In the genomic region with DNA sequence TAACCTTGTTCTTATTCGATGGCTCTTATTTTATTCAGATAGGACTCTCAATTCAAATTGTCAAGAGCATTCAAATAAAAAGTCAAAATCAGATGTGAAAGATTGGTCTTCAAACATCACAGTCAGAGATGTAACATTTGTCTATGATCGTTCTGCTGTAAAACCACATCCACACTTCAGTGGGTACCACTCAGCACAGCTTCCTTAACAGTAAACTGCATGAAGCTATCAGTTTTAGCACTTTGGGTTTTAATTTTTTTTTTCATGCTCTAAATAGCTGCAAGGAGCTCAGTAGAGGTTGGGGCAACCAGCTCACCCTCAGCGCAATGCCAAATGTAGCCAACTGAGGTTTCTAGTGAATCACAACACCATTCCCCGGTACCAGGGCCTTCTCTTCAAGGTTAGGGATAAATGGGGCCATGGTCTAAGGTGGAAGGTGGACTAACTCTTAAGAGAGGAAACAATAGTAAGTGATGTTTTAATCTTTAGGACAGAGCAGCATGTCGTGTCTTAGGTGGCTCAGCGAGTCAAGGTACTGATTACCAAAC, we compare ENCODE assay signal across 26 mouse cellular contexts. TPM values are rescaled to one million over a fixed set of nuclear protein-coding genes. Genes with fewer than 3 reads are reported as not detected.
DNase-seq lines count a peak whose midpoint lies in the region; ATAC-seq lines count a peak whose summit lies in the region.
"Had no signal": no experiment of that assay in that cellular context is flagged by ENCODE, and none has a peak within 500 bp of the region (broad histone marks: within the 10 kb centered on the region; RNA-seq: fewer than 3 reads in every experiment).

No protein-coding gene starts in this region.

- ATAC-seq in liver, embryonic 13.5 days (ENCODE audit: low read depth) = no peak
- no peak for ATAC-seq in liver, embryonic 11.5 days (replicated peaks; ENCODE audit: low FRiP score)
- ATAC-seq: forebrain, embryonic 16.5 days; intestine, embryonic 16.5 days; Patski had no signal

- DNase-seq in liver, embryonic 13.5 days = no peak
- no peak for DNase-seq in liver, embryonic 11.5 days (ENCODE audit: low spot score)
- DNase-seq in A20 (ENCODE audit: low read depth, low spot score) = peak; percentile 78
- peak; percentile 48 for DNase-seq in CD4-positive helper T cell, adult 2 months (ENCODE audit: low read depth, low spot score)
- DNase-seq in natural killer cell, adult 2 months (ENCODE audit: low spot score in 2 of 2) = peak; percentile 5 to 16
- no peak for DNase-seq in lung, adult 18-20 months
- DNase-seq in layer of hippocampus, adult 8-10 months (ENCODE audit: low spot score in 2 of 2) = no peak
- DNase-seq: adrenal gland, postnatal 25 days; cerebellum, adult 11-12 months; cerebellum, postnatal 14 days; gastrocnemius, postnatal 10 days; heart, postnatal 36 days; kidney, adult 8-10 months; kidney, postnatal 10 days; layer of hippocampus, adult 9-11 months; retina, postnatal 1 day; right cerebral cortex, postnatal 14 days had no signal

- 83% methylated on average over 6 of the region's 6 CpGs for WGBS in liver, embryonic 13.5 days (ENCODE audit: insufficient replicate concordance)
- WGBS in liver, embryonic 11.5 days = 87% methylated on average over 6 of the region's 6 CpGs

- H3K36me3 ChIP-seq in liver, embryonic 13.5 days = no peaks in the 10 kb centered on the region
- no peaks in the 10 kb centered on the region for H3K36me3 ChIP-seq in liver, embryonic 11.5 days (ENCODE audit: control insufficient read depth, insufficient read depth, low read length)
- H3K36me3 ChIP-seq: hindbrain, embryonic 13.5 days; limb, embryonic 10.5 days; limb, embryonic 15.5 days; lung, embryonic 15.5 days; midbrain, embryonic 10.5 days had no signal

- no peak overlapping the region for H3K9ac ChIP-seq in liver, embryonic 13.5 days
- H3K9ac ChIP-seq in liver, embryonic 11.5 days (ENCODE audit: low read depth, low read length) = no peak overlapping the region
- H3K9ac ChIP-seq: hindbrain, embryonic 13.5 days; limb, embryonic 15.5 days; lung, embryonic 15.5 days had no signal

- no peak overlapping the region for H3K4me2 ChIP-seq in liver, embryonic 13.5 days
- H3K4me2 ChIP-seq in liver, embryonic 11.5 days = no peak overlapping the region
- H3K4me2 ChIP-seq: hindbrain, embryonic 13.5 days; limb, embryonic 15.5 days; lung, embryonic 15.5 days had no signal

- H3K9me3 ChIP-seq in liver, embryonic 13.5 days (replicated peaks) = no peaks in the 10 kb centered on the region
- no peaks in the 10 kb centered on the region for H3K9me3 ChIP-seq in liver, embryonic 11.5 days (ENCODE audit: control insufficient read depth, low read length)
- H3K9me3 ChIP-seq: hindbrain, embryonic 13.5 days; limb, embryonic 10.5 days; limb, embryonic 15.5 days; lung, embryonic 15.5 days; midbrain, embryonic 10.5 days had no signal

- H3K27ac ChIP-seq in liver, embryonic 13.5 days = peak overlapping the region; percentile 48
- no peak overlapping the region for H3K27ac ChIP-seq in liver, embryonic 11.5 days (ENCODE audit: low read depth, low read length)
- H3K27ac ChIP-seq: hindbrain, embryonic 13.5 days; limb, embryonic 10.5 days; limb, embryonic 15.5 days; lung, embryonic 15.5 days; midbrain, embryonic 10.5 days had no signal

- H3K4me3 ChIP-seq in liver, embryonic 13.5 days (replicated peaks) = no peak overlapping the region
- H3K4me3 ChIP-seq in liver, embryonic 11.5 days (ENCODE audit: low read depth, low read length) = no peak overlapping the region
- H3K4me3 ChIP-seq: hindbrain, embryonic 13.5 days; limb, embryonic 10.5 days; limb, embryonic 15.5 days; lung, embryonic 15.5 days; midbrain, embryonic 10.5 days; myocyte had no signal

- H3K4me1 ChIP-seq in liver, embryonic 13.5 days (replicated peaks) = peaks cover 62% of the 10 kb centered on the region
- peaks cover 11% of the 10 kb centered on the region for H3K4me1 ChIP-seq in liver, embryonic 11.5 days (replicated peaks; ENCODE audit: control insufficient read depth, insufficient read depth, low read length)
- H3K4me1 ChIP-seq: hindbrain, embryonic 13.5 days; lung, embryonic 15.5 days had no signal

- no peaks in the 10 kb centered on the region for H3K27me3 ChIP-seq in liver, embryonic 13.5 days
- no peaks in the 10 kb centered on the region for H3K27me3 ChIP-seq in liver, embryonic 11.5 days (replicated peaks; ENCODE audit: control insufficient read depth, insufficient read depth, low read length)
- H3K27me3 ChIP-seq: hindbrain, embryonic 13.5 days; limb, embryonic 15.5 days; lung, embryonic 15.5 days had no signal

RNA-seq across cellular contexts. Expression of gene Senp7, which starts 20.5 kb away (rescaled TPM):
- polyA plus RNA-seq in liver, embryonic 13.5 days (2015; fragmentation: Nextera tagmentation; extraction: Ambion mirVana) = 18.2 and 20.9 TPM in 2 replicates
- 24.1 and 29.2 TPM in 2 replicates for polyA plus RNA-seq in liver, embryonic 11.5 days (2014; fragmentation: Nextera tagmentation; extraction: Ambion mirVana)
- 10 to 100 TPM; 46.4 to 57.0 (median 52.0) TPM for total RNA-seq in layer of hippocampus, adult 8-10 months (2022)

RNA-seq across cellular contexts. Expression of gene Trmt10c, which starts 31.0 kb away (rescaled TPM):
- polyA plus RNA-seq in liver, embryonic 13.5 days (2015; fragmentation: Nextera tagmentation; extraction: Ambion mirVana) = 20.0 and 24.3 TPM in 2 replicates
- polyA plus RNA-seq in liver, embryonic 11.5 days (2014; fragmentation: Nextera tagmentation; extraction: Ambion mirVana) = 38.5 and 41.8 TPM in 2 replicates
- 10 to 100 TPM in 3 of 4 experiments, 1 to 10 TPM in 1; 7.8 to 10.6 (median 10.1) TPM for total RNA-seq in layer of hippocampus, adult 8-10 months (2022)

RNA-seq across cellular contexts. Expression of gene Pcnp, which starts 39.1 kb away (rescaled TPM):
- polyA plus RNA-seq in liver, embryonic 13.5 days (2015; fragmentation: Nextera tagmentation; extraction: Ambion mirVana) = 126 and 153 TPM in 2 replicates
- 195 and 210 TPM in 2 replicates for polyA plus RNA-seq in liver, embryonic 11.5 days (2014; fragmentation: Nextera tagmentation; extraction: Ambion mirVana)
- total RNA-seq in layer of hippocampus, adult 8-10 months (2022) = 100 to 1,000 TPM; 165 to 177 (median 172) TPM

Comparison
In these comparisons a context has a peak if more than half of its experiments do, and no peak if none do; other contexts are left out.
1. DNase-seq: peak in A20 (single experiment), CD4-positive helper T cell, adult 2 months (single experiment) and natural killer cell, adult 2 months (2 of 2); none in liver, embryonic 13.5 days (single experiment), liver, embryonic 11.5 days (single experiment), lung, adult 18-20 months (0 of 2) and layer of hippocampus, adult 8-10 months (0 of 2).